Mouse (Mus musculus) E14TG2a.4 (cell line): ENCODE data around the gene Rapgef5.

Source experiments
- CTCF ChIP-seq: conservative IDR thresholded peaks from 2 replicates; pipeline ENCODE4 v1.5.1; 2014; ENCODE audit warnings: low read length
- NANOG ChIP-seq: IDR thresholded peaks from 2 replicates; pipeline ENCODE4 v1.6.1; 2014; ENCODE audit warnings: borderline replicate concordance, low read length, mixed read lengths
- POU5F1 ChIP-seq: IDR thresholded peaks from 2 replicates; pipeline ENCODE4 v1.6.1; 2014; ENCODE audit warnings: low read length, borderline replicate concordance

DNA sequence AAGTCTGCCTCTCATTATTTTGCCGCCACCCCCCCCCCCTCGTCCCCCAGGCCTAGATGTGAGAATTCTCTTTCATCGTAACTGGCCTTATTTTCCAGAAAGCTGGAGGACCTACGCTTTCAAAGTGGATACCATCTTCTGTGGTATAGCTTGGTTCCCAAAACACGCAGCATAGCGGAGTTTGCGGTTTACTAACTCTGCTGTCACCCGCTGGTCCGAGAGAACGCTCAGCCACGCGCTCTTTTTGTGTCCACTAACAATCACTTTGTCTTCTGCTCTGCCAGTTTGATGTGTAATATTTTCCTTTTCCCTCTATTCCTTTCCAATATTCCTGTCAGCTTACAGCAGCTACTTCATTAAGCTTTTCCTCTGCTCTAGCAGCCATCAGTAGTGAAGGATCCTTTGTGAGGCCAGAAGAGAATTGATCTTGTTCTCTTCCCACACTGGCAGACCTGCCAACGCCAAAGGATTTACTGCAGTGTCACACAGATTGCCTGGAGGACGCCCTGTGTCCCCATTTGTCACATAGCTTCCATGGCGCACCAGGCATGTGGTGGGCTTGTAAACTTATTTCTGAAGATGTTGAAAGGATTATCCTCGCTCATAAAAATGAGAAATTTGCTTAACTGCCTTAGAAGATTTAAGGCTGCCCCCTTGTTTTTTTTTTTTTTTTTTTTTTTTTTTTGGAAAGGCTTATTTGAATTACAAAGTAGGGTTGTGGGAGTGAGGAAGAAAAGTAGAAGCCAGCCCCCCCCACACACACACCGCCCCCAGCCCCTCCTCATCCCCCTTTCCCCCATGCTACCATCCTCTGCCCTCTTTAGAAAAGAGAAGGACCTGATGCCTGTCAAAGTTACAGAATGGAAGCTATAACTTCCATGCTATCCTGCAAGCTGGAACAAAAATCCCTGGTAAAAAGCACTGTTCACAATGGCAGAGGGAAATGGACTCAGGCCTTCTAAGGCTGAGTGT lies 292.4 kb downstream of the Rapgef5 start:
- TF ChIP-seq CTCF = no peak
- no peak for TF ChIP-seq POU5F1
- no peak for TF ChIP-seq NANOG
